Comparison of ENCODE assay signal across 13 mouse cellular contexts in genomic region chr8:81867020-81867419, GRCm38 (mm10).
DNase-seq lines count a peak whose midpoint lies in the region; ATAC-seq and TF ChIP-seq lines count a peak whose summit lies in the region.
"Had no signal": no experiment of that assay in that cellular context is flagged by ENCODE, and none has a peak within 500 bp of the region (broad histone marks: within the 10 kb centered on the region; RNA-seq: fewer than 3 reads in every experiment).

No protein-coding gene starts in this region.

- H3K4me3 ChIP-seq in heart, postnatal 0 days (ENCODE audit: low read depth, low read length), result no peak overlapping the region
- no peak overlapping the region for H3K4me3 ChIP-seq in heart, embryonic 12.5 days
- H3K4me3 ChIP-seq in forebrain, embryonic 12.5 days (replicated peaks), result no peak overlapping the region
- no peak overlapping the region for H3K4me3 ChIP-seq in intestine, embryonic 16.5 days (ENCODE audit: low read length)
- H3K4me3 ChIP-seq: limb, embryonic 15.5 days had no signal

- WGBS in heart, postnatal 0 days, result 35% methylated on average over 3 of the region's 3 CpGs
- WGBS in heart, embryonic 12.5 days, result 51% methylated on average over 3 of the region's 3 CpGs
- WGBS in forebrain, embryonic 12.5 days, result 79% methylated on average over 3 of the region's 3 CpGs
- 65% methylated on average over 3 of the region's 3 CpGs for WGBS in intestine, embryonic 16.5 days

- TF ChIP-seq EP300 in heart, postnatal 0 days (IDR thresholded peaks at IDR 0.05; ENCODE audit: low read depth), result no peak

- 0 out of 2 replicates have a peak overlapping the region, but pooled peaks have one; percentile 34 for H3K27ac ChIP-seq in heart, postnatal 0 days (ENCODE audit: low read depth)
- H3K27ac ChIP-seq in heart, embryonic 12.5 days (ENCODE audit: poor library complexity, severe bottlenecking), result no peak overlapping the region
- H3K27ac ChIP-seq in forebrain, embryonic 12.5 days, result no peak overlapping the region
- no peak overlapping the region for H3K27ac ChIP-seq in intestine, embryonic 16.5 days (ENCODE audit: low read length)
- H3K27ac ChIP-seq: limb, embryonic 15.5 days; stomach, postnatal 0 days had no signal

- peak; percentile 48 for DNase-seq in heart, postnatal 0 days (ENCODE audit: low spot score)
- DNase-seq in 416B (ENCODE audit: low read depth), result peak; percentile 53
- DNase-seq in induced T-regulatory cell, adult 2 months (ENCODE audit: low read depth), result peak; percentile 44
- DNase-seq in kidney, adult 9 months, result no peak
- DNase-seq: kidney, postnatal 36 days; lung, postnatal 14 days had no signal

- H3K4me1 ChIP-seq in heart, postnatal 0 days (ENCODE audit: control insufficient read depth, insufficient read depth), result peaks cover 14% of the 10 kb centered on the region
- peaks cover 14% of the 10 kb centered on the region; the same call in 1 of the 2 replicates for H3K4me1 ChIP-seq in heart, embryonic 12.5 days (replicated peaks)
- no peaks in the 10 kb centered on the region for H3K4me1 ChIP-seq in forebrain, embryonic 12.5 days
- no peaks in the 10 kb centered on the region for H3K4me1 ChIP-seq in intestine, embryonic 16.5 days (ENCODE audit: control insufficient read depth, insufficient read depth, low read length)
- H3K4me1 ChIP-seq: limb, embryonic 15.5 days had no signal

- H3K27me3 ChIP-seq in heart, postnatal 0 days (ENCODE audit: control insufficient read depth, insufficient read depth, low read length), result no peaks in the 10 kb centered on the region
- no peaks in the 10 kb centered on the region for H3K27me3 ChIP-seq in heart, embryonic 12.5 days (replicated peaks)
- no peaks in the 10 kb centered on the region for H3K27me3 ChIP-seq in forebrain, embryonic 12.5 days
- no peaks in the 10 kb centered on the region for H3K27me3 ChIP-seq in intestine, embryonic 16.5 days (replicated peaks; ENCODE audit: control insufficient read depth, insufficient read depth, low read length)
- H3K27me3 ChIP-seq: limb, embryonic 15.5 days had no signal

- H3K4me2 ChIP-seq in heart, postnatal 0 days (ENCODE audit: low read depth, low read length), result no peak overlapping the region
- no peak overlapping the region for H3K4me2 ChIP-seq in heart, embryonic 12.5 days
- no peak overlapping the region for H3K4me2 ChIP-seq in forebrain, embryonic 12.5 days
- no peak overlapping the region for H3K4me2 ChIP-seq in intestine, embryonic 16.5 days (ENCODE audit: low read depth, low read length)
- H3K4me2 ChIP-seq: limb, embryonic 15.5 days had no signal

- no peaks in the 10 kb centered on the region for H3K9me3 ChIP-seq in heart, postnatal 0 days (replicated peaks; ENCODE audit: control insufficient read depth, low read length)
- no peaks in the 10 kb centered on the region for H3K9me3 ChIP-seq in heart, embryonic 12.5 days (replicated peaks)
- no peaks in the 10 kb centered on the region for H3K9me3 ChIP-seq in forebrain, embryonic 12.5 days
- H3K9me3 ChIP-seq in intestine, embryonic 16.5 days (ENCODE audit: control insufficient read depth, low read length), result no peaks in the 10 kb centered on the region
- H3K9me3 ChIP-seq: G1E; limb, embryonic 15.5 days had no signal

- no peak overlapping the region for H3K9ac ChIP-seq in heart, postnatal 0 days (replicated peaks; ENCODE audit: low read depth, low read length)
- H3K9ac ChIP-seq in heart, embryonic 12.5 days, result no peak overlapping the region
- H3K9ac ChIP-seq in forebrain, embryonic 12.5 days, result no peak overlapping the region
- H3K9ac ChIP-seq in intestine, embryonic 16.5 days (ENCODE audit: low read depth, low read length), result no peak overlapping the region
- H3K9ac ChIP-seq: limb, embryonic 15.5 days had no signal

- no peaks in the 10 kb centered on the region for H3K36me3 ChIP-seq in heart, postnatal 0 days (replicated peaks; ENCODE audit: control insufficient read depth, insufficient read depth, low read length)
- H3K36me3 ChIP-seq in heart, embryonic 12.5 days, result no peaks in the 10 kb centered on the region
- no peaks in the 10 kb centered on the region for H3K36me3 ChIP-seq in forebrain, embryonic 12.5 days (replicated peaks)
- H3K36me3 ChIP-seq in intestine, embryonic 16.5 days (ENCODE audit: control insufficient read depth, insufficient read depth, low read length), result no peaks in the 10 kb centered on the region
- H3K36me3 ChIP-seq: limb, embryonic 15.5 days had no signal

- no peak for TF ChIP-seq CTCF in heart, postnatal 0 days (IDR thresholded peaks at IDR 0.05; ENCODE audit: low read depth)

- ATAC-seq in heart, postnatal 0 days (ENCODE audit: insufficient read depth, low read depth), result no peak
- ATAC-seq in heart, embryonic 12.5 days (ENCODE audit: insufficient number of reproducible peaks, low FRiP score), result no peak
- peak; percentile 56 for ATAC-seq in activated CD4-positive, CD25-positive, alpha-beta regulatory T cell, adult 4 months
- no peak for ATAC-seq in forebrain, embryonic 12.5 days (ENCODE audit: low FRiP score)
- no peak for ATAC-seq in intestine, embryonic 16.5 days
